Mouse (Mus musculus) ES-E14 (cell line): ENCODE measurements at regions not wholly inside any gene's neighbourhood (a gene's known extent, or its start where the extent isn't known, plus 50 kb on each side); places are given as distances from the start of the nearest gene placed in this dataset.
A peak's percentile ranks its signal among the peaks of the same experiment; 100 is the strongest.

ENCODE experiments used
- DNase-seq: peaks from one replicate; pipeline ENCODE4 v3.0.0-alpha.2; 2013; ENCODE audit warnings: low read depth, low spot score
- H3K27ac ChIP-seq: 2 replicates; pipeline ENCODE4 v1.5.1; 2012; ENCODE audit warnings: low read depth, mild to moderate bottlenecking, low read length, moderate library complexity, mixed read lengths; ENCODE audit not compliant: poor library complexity, insufficient read depth, severe bottlenecking
- H3K36me3 ChIP-seq: 2 replicates; pipeline ENCODE4 v1.6.1; 2012; ENCODE audit warnings: mild to moderate bottlenecking, low read length, moderate library complexity, mixed read lengths; ENCODE audit not compliant: control insufficient read depth, poor library complexity, insufficient read depth, severe bottlenecking
- H3K4me1 ChIP-seq, 2 experiments: fragments of 150-350 bp in 1 of 2; sonication (generic) in 1 of 2; 2 replicates each; pipeline ENCODE4 v1.6.1; 2012; ENCODE audit warnings: low read length in 2 of 2, mild to moderate bottlenecking in 1 of 2, mixed read lengths in 1 of 2; ENCODE audit not compliant: control insufficient read depth in 2 of 2, insufficient read depth in 2 of 2, poor library complexity in 1 of 2
- H3K4me3 ChIP-seq, 2 experiments: fragments of 150-350 bp in 1 of 2; sonication (generic) in 1 of 2; 2 replicates each; pipeline ENCODE4 v1.5.1; 2012; ENCODE audit warnings: low read length in 2 of 2, low read depth in 1 of 2, mild to moderate bottlenecking in 1 of 2, mixed read lengths in 1 of 2; ENCODE audit not compliant: insufficient read depth in 1 of 2, poor library complexity in 1 of 2, severe bottlenecking in 1 of 2
- H3K9ac ChIP-seq: 2 replicates; pipeline ENCODE4 v1.6.1; 2012; ENCODE audit warnings: low read depth, mild to moderate bottlenecking, low read length, mixed read lengths; ENCODE audit not compliant: poor library complexity, insufficient read depth, severe bottlenecking
- H3K9me3 ChIP-seq: fragments of 150-350 bp; sonication (generic); 2 replicates; pipeline ENCODE4 v1.6.1; 2012; ENCODE audit warnings: low read depth, mild to moderate bottlenecking, low read length; ENCODE audit not compliant: control insufficient read depth, insufficient read depth
- CHD2 ChIP-seq: IDR thresholded peaks from 2 replicates; pipeline ENCODE4 v1.6.1; 2014; ENCODE audit warnings: mild to moderate bottlenecking, low read depth, low read length, inconsistent platforms
- HCFC1 ChIP-seq: IDR thresholded peaks from 2 replicates; pipeline ENCODE4 v1.6.1; 2012; ENCODE audit warnings: low read length, inconsistent platforms, borderline replicate concordance; ENCODE audit not compliant: insufficient read depth
- MAFK ChIP-seq: IDR thresholded peaks from 2 replicates; pipeline ENCODE4 v1.6.1; 2014; ENCODE audit warnings: mild to moderate bottlenecking, low read depth, low read length, inconsistent platforms; ENCODE audit not compliant: insufficient read depth
- ZC3H11A ChIP-seq: IDR thresholded peaks from 2 replicates; pipeline ENCODE4 v1.6.1; 2012; ENCODE audit warnings: low read depth, mild to moderate bottlenecking, inconsistent platforms, low read length, borderline replicate concordance
- ZNF384 ChIP-seq: IDR thresholded peaks from 2 replicates; pipeline ENCODE4 v1.6.1; 2012; ENCODE audit warnings: low read depth, low read length, inconsistent platforms
- in situ Hi-C, 2 experiments: fragments of 600-800 bp; cut with MboI; formaldehyde crosslinking; loops; one replicate each; pipeline ENCODE4 v1.15.1; 2025; ENCODE audit warnings: low sequenced_read_pairs in 2 of 2, inconsistent platforms in 1 of 2; ENCODE audit not compliant: unreplicated experiment in 2 of 2

DNA sequence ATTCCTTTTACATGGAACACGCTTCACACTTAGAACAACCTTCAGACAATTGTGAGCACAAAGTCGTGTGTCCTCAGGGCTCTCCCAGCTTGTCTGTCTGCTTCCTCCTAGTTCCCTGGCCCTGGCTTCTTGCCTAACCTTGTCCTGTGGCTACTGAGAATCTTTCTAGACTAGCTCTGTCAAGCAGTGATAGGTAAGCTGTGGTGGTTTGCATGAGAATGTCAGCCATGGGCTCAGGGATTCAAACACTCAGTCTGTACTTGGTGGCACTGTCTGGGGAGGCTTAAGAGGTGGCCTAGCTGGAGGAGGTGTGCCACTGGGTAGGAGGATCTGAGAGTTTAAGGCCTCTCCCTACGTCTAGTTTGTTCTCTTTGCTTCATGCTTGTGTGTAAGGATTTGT lies 72.7 kb upstream of the Abca1 start:
- TF ChIP-seq CHD2 (no peak), ZC3H11A (no peak), ZNF384 (no peak), HCFC1 (no peak), MAFK (no peak)

DNA sequence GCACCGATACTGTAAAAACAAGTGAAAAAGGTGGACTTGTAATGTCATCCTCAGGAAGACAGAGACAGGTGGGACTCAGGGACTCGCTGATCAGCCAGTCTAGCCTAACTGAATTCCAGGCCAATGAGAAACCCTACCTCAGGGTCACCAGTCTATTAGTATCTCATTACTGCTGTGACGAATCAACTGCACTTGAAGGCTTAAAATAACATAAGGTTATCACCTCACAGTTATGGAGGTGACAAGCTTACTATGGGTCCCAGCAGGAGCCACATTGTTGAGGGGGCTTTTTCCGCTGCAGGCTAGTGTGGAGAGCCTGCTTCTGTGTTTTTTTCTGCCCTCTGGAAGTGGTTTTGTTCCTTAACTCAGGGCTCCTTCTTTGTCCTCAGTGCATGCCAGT lies 72.2 kb upstream of the Abca1 start:
- TF ChIP-seq ZNF384: no peak
- TF ChIP-seq HCFC1: no peak
- no peak for TF ChIP-seq MAFK
- no peak for TF ChIP-seq CHD2
- no peak for TF ChIP-seq ZC3H11A
- Histone ChIP-seq H3K4me3 (no peak overlapping the region), H3K36me3 (no peaks in the 10 kb centered on the region), H3K27ac (no peak overlapping the region), H3K4me1 (0 out of 4 replicates have a peak, but pooled peaks cover 0 to 5% of the 10 kb centered on the region in 2 experiments), H3K9me3 (no peaks in the 10 kb centered on the region), H3K9ac (no peak overlapping the region)
- no peak for DNase-seq
- in situ Hi-C loops: no loop called here

More for the DNA sequence above, 72.7 kb upstream of the Abca1 start:
- no peaks in the 10 kb centered on the region for H3K9me3 ChIP-seq
- in situ Hi-C loops: no loop called here
- H3K4me3 ChIP-seq: no peak overlapping the region
- H3K27ac ChIP-seq: no peak overlapping the region
- DNase-seq: no peak
- no peaks in the 10 kb centered on the region for H3K36me3 ChIP-seq
- H3K4me1 ChIP-seq: 0 out of 4 replicates have a peak, but pooled peaks cover 0 to 5% of the 10 kb centered on the region in 2 experiments
- no peak overlapping the region for H3K9ac ChIP-seq

DNA sequence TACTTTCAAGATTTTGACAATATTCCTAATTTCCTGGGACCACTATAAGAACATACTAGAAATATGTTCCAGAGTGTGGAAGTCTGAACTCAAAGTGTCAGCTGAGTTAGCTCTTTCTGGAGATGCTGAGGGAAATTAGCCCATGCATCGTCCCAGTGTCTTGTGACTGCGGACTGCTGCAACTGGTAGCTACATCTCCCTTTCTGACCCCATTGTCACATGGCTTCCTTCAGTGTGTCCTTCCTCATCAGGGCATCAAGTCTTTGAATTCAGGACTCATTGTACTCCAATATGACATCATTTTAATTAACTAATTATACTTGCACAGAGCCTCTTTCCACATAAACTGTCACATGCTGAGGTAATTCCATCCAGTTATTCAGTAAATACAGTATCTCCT lies 71.4 kb upstream of the Abca1 start:
- Histone ChIP-seq H3K9ac (no peak overlapping the region), H3K36me3 (no peaks in the 10 kb centered on the region), H3K4me3 (no peak overlapping the region), H3K4me1 (0 out of 4 replicates have a peak, but pooled peaks cover 0 to 5% of the 10 kb centered on the region in 2 experiments), H3K27ac (no peak overlapping the region), H3K9me3 (no peaks in the 10 kb centered on the region)
- DNase-seq: no peak
- no peak for TF ChIP-seq CHD2
- no peak for TF ChIP-seq MAFK
- no peak for TF ChIP-seq HCFC1
- no peak for TF ChIP-seq ZNF384
- no peak for TF ChIP-seq ZC3H11A
- in situ Hi-C loops: no loop called here

DNA sequence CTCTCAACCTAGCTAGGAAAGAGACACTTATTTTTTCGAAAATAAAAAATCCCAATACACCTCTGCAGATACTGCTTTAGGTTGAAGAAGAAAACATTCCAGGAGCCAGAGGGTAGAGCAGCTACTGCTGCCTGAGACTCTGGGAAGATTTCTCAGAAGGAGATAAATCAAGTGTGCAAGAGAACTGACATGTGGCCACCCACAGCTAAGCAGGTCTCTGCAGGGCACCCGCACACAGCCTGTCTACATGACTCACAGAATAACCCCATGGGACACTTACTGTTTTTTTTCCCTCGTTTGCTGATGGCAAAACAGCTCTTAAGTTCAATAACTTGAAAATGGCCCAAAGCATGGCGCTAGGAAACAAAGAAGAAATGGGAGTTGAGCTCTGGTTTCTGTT lies 68.7 kb upstream of the Abca1 start:
- Histone ChIP-seq H3K27ac (no peak overlapping the region), H3K36me3 (no peaks in the 10 kb centered on the region), H3K9me3 (no peaks in the 10 kb centered on the region), H3K4me1 (no peaks in the 10 kb centered on the region), H3K4me3 (no peak overlapping the region), H3K9ac (no peak overlapping the region)
- in situ Hi-C loops: no loop called here
- no peak for DNase-seq
- TF ChIP-seq HCFC1: no peak
- no peak for TF ChIP-seq ZNF384
- TF ChIP-seq CHD2: no peak
- TF ChIP-seq ZC3H11A: no peak

DNA sequence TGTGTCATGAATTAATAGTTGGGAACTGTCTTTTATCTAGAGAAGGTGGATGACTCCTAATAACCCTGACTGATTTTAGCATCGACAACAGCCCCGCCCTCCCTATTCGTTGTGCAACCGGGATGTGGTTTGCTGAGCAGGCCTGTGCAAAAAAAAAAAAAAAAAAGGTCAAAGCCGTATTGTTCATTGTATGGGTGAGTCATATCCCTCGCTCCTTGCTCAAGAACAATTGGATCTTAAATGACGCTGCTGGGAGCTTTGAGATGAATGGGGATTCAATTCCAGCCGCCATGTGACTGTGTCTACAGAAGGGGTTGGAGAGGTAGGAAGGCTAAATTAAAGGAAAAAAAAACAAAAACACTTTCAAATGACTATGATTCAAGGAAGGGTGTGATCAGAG lies 68.1 kb upstream of the Abca1 start:
- Histone ChIP-seq H3K27ac (no peak overlapping the region), H3K4me3 (no peak overlapping the region), H3K9me3 (no peaks in the 10 kb centered on the region), H3K4me1 (0 out of 4 replicates have a peak, but pooled peaks cover 0 to under 1% of the 10 kb centered on the region in 2 experiments), H3K36me3 (no peaks in the 10 kb centered on the region), H3K9ac (no peak overlapping the region)
- in situ Hi-C loops: no loop called here
- no peak for TF ChIP-seq CHD2
- peak; percentile 94 for TF ChIP-seq ZNF384
- DNase-seq: no peak
